Mouse (Mus musculus) cerebellum, adult 9-11 months (tissue): ENCODE measurements around the gene Hsdl1.

Experiments used
- DNase-seq: peaks from one replicate; pipeline ENCODE4 v3.0.0; 2022

The Hsdl1 gene

GRCm38 (mm10) chr8:119574437-119575365, at the start of gene Hsdl1, which contains the start of gene Dnaaf1:
Gene Hsdl1, minus strand, starts transcription at chr8:119575183.
Gene Dnaaf1, plus strand, starts transcription at chr8:119575235.
- peak; percentile 94 for DNase-seq

- no peak for DNase-seq
These were observed 48.8 kb upstream of the Hsdl1 start for GRCm38 (mm10) chr8:119623744-119624143.

- no peak for DNase-seq
These were observed 48.1 kb upstream of the Hsdl1 start for GRCm38 (mm10) chr8:119623061-119623460.

- DNase-seq, result no peak
These were observed 47.6 kb upstream of the Hsdl1 start for GRCm38 (mm10) chr8:119622555-119622954.

- no peak for DNase-seq
These were observed 46.0 kb upstream of the Hsdl1 start for GRCm38 (mm10) chr8:119620848-119621465.

- DNase-seq, result no peak
These were observed 45.3 kb upstream of the Hsdl1 start for GRCm38 (mm10) chr8:119620116-119620840.

GRCm38 (mm10) chr8:119618887-119619286, 43.9 kb upstream of the Hsdl1 start:
- DNase-seq, result no peak

- no peak for DNase-seq
These were observed 42.6 kb upstream of the Hsdl1 start for GRCm38 (mm10) chr8:119617586-119617985.

GRCm38 (mm10) chr8:119616811-119617210, 41.8 kb upstream of the Hsdl1 start:
- no peak for DNase-seq

GRCm38 (mm10) chr8:119616358-119616757, 41.4 kb upstream of the Hsdl1 start:
- no peak for DNase-seq

GRCm38 (mm10) chr8:119615096-119615495, 40.1 kb upstream of the Hsdl1 start:
- no peak for DNase-seq

- DNase-seq, result no peak
These were observed 37.5 kb upstream of the Hsdl1 start, which contains the start of gene Adad2 for GRCm38 (mm10) chr8:119612471-119612870. Gene Adad2, plus strand, starts transcription at chr8:119612747.

- no peak for DNase-seq
These were observed 31.2 kb upstream of the Hsdl1 start for GRCm38 (mm10) chr8:119606224-119606623.

GRCm38 (mm10) chr8:119604996-119605395, 30.0 kb upstream of the Hsdl1 start, which contains the start of gene Taf1c:
Gene Taf1c, minus strand, starts transcription at chr8:119605222.
- peak; percentile 92 for DNase-seq

- no peak for DNase-seq
These were observed 29.4 kb upstream of the Hsdl1 start for GRCm38 (mm10) chr8:119604398-119604803.

GRCm38 (mm10) chr8:119603771-119604170, 28.8 kb upstream of the Hsdl1 start:
- no peak for DNase-seq

- DNase-seq, result no peak
These were observed 16.5 kb upstream of the Hsdl1 start for GRCm38 (mm10) chr8:119591456-119591855.

- DNase-seq, result no peak
These were observed 15.4 kb upstream of the Hsdl1 start for GRCm38 (mm10) chr8:119590348-119590747.

- DNase-seq, result no peak
These were observed 13.9 kb upstream of the Hsdl1 start for GRCm38 (mm10) chr8:119588844-119589243.

- no peak for DNase-seq
These were observed 13.3 kb upstream of the Hsdl1 start for GRCm38 (mm10) chr8:119588321-119588720.

GRCm38 (mm10) chr8:119585901-119586300, 10.9 kb upstream of the Hsdl1 start:
- no peak for DNase-seq

- no peak for DNase-seq
These were observed 5.6 kb upstream of the Hsdl1 start for GRCm38 (mm10) chr8:119580441-119581161.
